Mouse (Mus musculus): ENCODE data around the gene Hnmt. TPM values are rescaled to one million over a fixed set of nuclear protein-coding genes. Genes with fewer than 3 reads are reported as not detected.
"Not testable (repeated sequence)": the region's sequence is repeated elsewhere in the genome, so short reads cannot be mapped to it uniquely, and the experiment has no call there.

Gene Hnmt
- 10 to 100 TPM; 12.6 to 17.2 (median 15.1) TPM for total RNA-seq (2022)

- DNase-seq, result no peak
Measured at GRCm38 (mm10) chr2:24049344-24049990, at the start of gene Hnmt. TSS of gene Hnmt (minus strand) at chr2:24049394.

- DNase-seq, result no peak
Measured at GRCm38 (mm10) chr2:24096495-24096894, 47.3 kb upstream of the Hnmt start, which contains the start of gene Tbpl2. TSS of gene Tbpl2 (minus strand) at chr2:24096595.

- DNase-seq, result no peak
Measured at GRCm38 (mm10) chr2:24090921-24091320, 41.7 kb upstream of the Hnmt start.

- DNase-seq, result no peak
Measured at GRCm38 (mm10) chr2:24050459-24050858, 1.3 kb upstream of the Hnmt start.

GRCm38 (mm10) chr2:24048480-24049097 lies 605 bp downstream of the Hnmt start:
- peak; percentile 52 for DNase-seq

- DNase-seq, result no peak
Measured at GRCm38 (mm10) chr2:24047551-24048479, 1.4 kb downstream of the Hnmt start.

GRCm38 (mm10) chr2:24042901-24043300 lies 6.3 kb downstream of the Hnmt start:
- no peak for DNase-seq

- no peak for DNase-seq
Measured at GRCm38 (mm10) chr2:24040531-24040930, 8.7 kb downstream of the Hnmt start.

- not testable (repeated sequence) for DNase-seq
Measured at GRCm38 (mm10) chr2:24019386-24019785, 29.8 kb downstream of the Hnmt start.

- no peak for DNase-seq
Measured at GRCm38 (mm10) chr2:24018966-24019365, 30.2 kb downstream of the Hnmt start.

GRCm38 (mm10) chr2:24014957-24015356 lies 34.2 kb downstream of the Hnmt start:
- no peak for DNase-seq

GRCm38 (mm10) chr2:23999323-23999722 lies 49.9 kb downstream of the Hnmt start:
- no peak for DNase-seq

GRCm38 (mm10) chr2:23998836-23999235 lies 50.4 kb downstream of the Hnmt start:
- no peak for DNase-seq

- no peak for DNase-seq
Measured at GRCm38 (mm10) chr2:23996830-23997229, 52.4 kb downstream of the Hnmt start.

GRCm38 (mm10) chr2:23990034-23990573 lies 59.1 kb downstream of the Hnmt start:
- not testable (repeated sequence) for DNase-seq

- no peak for DNase-seq
Measured at GRCm38 (mm10) chr2:23987283-23987682, 61.9 kb downstream of the Hnmt start.

- DNase-seq, result no peak
Measured at GRCm38 (mm10) chr2:23983343-23983742, 65.9 kb downstream of the Hnmt start.

- DNase-seq, result no peak
Measured at GRCm38 (mm10) chr2:23982860-23983259, 66.3 kb downstream of the Hnmt start.

- DNase-seq, result not testable (repeated sequence)
Measured at GRCm38 (mm10) chr2:23960659-23961274, 88.4 kb downstream of the Hnmt start.
